Mouse (Mus musculus): ENCODE measurements around the gene Phxr2. TPM values are rescaled to one million over a fixed set of nuclear protein-coding genes. Genes with fewer than 3 reads are reported as not detected.

The Phxr2 gene
- polyA plus RNA-seq, 1 experiment from 2014 or later, result 0.23 TPM

- WGBS, result 77% methylated on average over 11 of the region's 11 CpGs
- Histone ChIP-seq H3K36me3 (peaks cover 62% of the 10 kb centered on the region), H3K4me3 (no peak overlapping the region), H3K9me3 (replicated peaks) (no peaks in the 10 kb centered on the region), H3K4me1 (peaks cover 20% of the 10 kb centered on the region), H3K27ac (replicated peaks) (no peak overlapping the region; the same call in 1 of the 2 replicates), H3K27me3 (ENCODE audit: low read depth, poor library complexity, severe bottlenecking) (no peaks in the 10 kb centered on the region)
- no peak for DNase-seq (ENCODE audit: low spot score)
Measured at GRCm38 (mm10) chr10:99127691-99128261, 1.7 kb upstream of the Phxr2 start.

GRCm38 (mm10) chr10:99126954-99127353 lies 829 bp upstream of the Phxr2 start:
- DNase-seq (ENCODE audit: low spot score), result no peak
- Histone ChIP-seq H3K4me1 (peaks cover 20% of the 10 kb centered on the region), H3K9me3 (replicated peaks) (no peaks in the 10 kb centered on the region), H3K27ac (replicated peaks) (no peak overlapping the region), H3K27me3 (ENCODE audit: low read depth, poor library complexity, severe bottlenecking) (no peaks in the 10 kb centered on the region), H3K36me3 (peaks cover 53% of the 10 kb centered on the region), H3K4me3 (no peak overlapping the region)
- 94% methylated on average over 14 of the region's 14 CpGs for WGBS

DNA sequence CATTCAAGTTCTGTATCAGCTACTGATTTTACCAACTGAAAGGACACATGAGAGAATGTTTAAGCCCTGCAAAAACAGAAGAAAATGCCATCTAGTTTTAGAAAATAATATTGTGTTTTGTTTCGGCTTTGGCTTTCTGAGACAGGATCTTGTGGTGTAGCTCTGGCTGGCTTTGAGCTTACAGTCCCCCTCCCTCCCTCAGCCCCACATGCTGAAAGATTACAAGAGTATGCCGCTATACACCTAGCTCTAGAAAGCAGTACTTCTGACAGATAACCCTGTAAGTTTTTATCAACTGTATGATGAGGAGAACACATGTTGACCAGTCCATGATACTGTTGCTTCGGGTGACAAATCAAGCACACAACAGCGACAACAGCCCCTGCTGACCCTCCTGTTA lies 6.7 kb downstream of the Phxr2 start:
- H3K4me3 ChIP-seq, result no peak overlapping the region
- DNase-seq (ENCODE audit: low spot score), result no peak
- H3K9me3 ChIP-seq (replicated peaks), result no peaks in the 10 kb centered on the region
- no peaks in the 10 kb centered on the region for H3K36me3 ChIP-seq
- no peak overlapping the region for H3K27ac ChIP-seq (replicated peaks)
- H3K4me1 ChIP-seq, result peaks cover 14% of the 10 kb centered on the region
- WGBS, result 92% methylated on average over 4 of the region's 4 CpGs
- no peaks in the 10 kb centered on the region for H3K27me3 ChIP-seq (ENCODE audit: low read depth, poor library complexity, severe bottlenecking)

- H3K4me3 ChIP-seq, result no peak overlapping the region
- no peak overlapping the region for H3K27ac ChIP-seq (replicated peaks)
- H3K9me3 ChIP-seq (replicated peaks), result no peaks in the 10 kb centered on the region
- no peaks in the 10 kb centered on the region for H3K27me3 ChIP-seq (ENCODE audit: low read depth, poor library complexity, severe bottlenecking)
- H3K36me3 ChIP-seq, result no peaks in the 10 kb centered on the region
- peaks cover 16% of the 10 kb centered on the region for H3K4me1 ChIP-seq
- DNase-seq (ENCODE audit: low spot score), result no peak
- WGBS, result 76% methylated on average over 6 of the region's 6 CpGs
Measured at GRCm38 (mm10) chr10:99118697-99119096, 7.4 kb downstream of the Phxr2 start.

GRCm38 (mm10) chr10:99117876-99118275 lies 8.2 kb downstream of the Phxr2 start:
- no peak for DNase-seq (ENCODE audit: low spot score)
- H3K4me1 ChIP-seq, result peaks cover 21% of the 10 kb centered on the region
- H3K27me3 ChIP-seq (ENCODE audit: low read depth, poor library complexity, severe bottlenecking), result no peaks in the 10 kb centered on the region
- no peaks in the 10 kb centered on the region for H3K36me3 ChIP-seq
- H3K9me3 ChIP-seq (replicated peaks), result no peaks in the 10 kb centered on the region
- no peak overlapping the region for H3K4me3 ChIP-seq
- no peak overlapping the region for H3K27ac ChIP-seq (replicated peaks)
- WGBS, result 90% methylated on average over 10 of the region's 10 CpGs

GRCm38 (mm10) chr10:99116650-99117615 lies 9.2 kb downstream of the Phxr2 start:
- Histone ChIP-seq H3K4me1 (peaks cover 21% of the 10 kb centered on the region), H3K4me3 (no peak overlapping the region), H3K27me3 (ENCODE audit: low read depth, poor library complexity, severe bottlenecking) (no peaks in the 10 kb centered on the region), H3K27ac (replicated peaks) (no peak overlapping the region), H3K9me3 (replicated peaks) (no peaks in the 10 kb centered on the region), H3K36me3 (no peaks in the 10 kb centered on the region)
- no peak for DNase-seq (ENCODE audit: low spot score)
- 91% methylated on average over 16 of the region's 16 CpGs for WGBS

DNA sequence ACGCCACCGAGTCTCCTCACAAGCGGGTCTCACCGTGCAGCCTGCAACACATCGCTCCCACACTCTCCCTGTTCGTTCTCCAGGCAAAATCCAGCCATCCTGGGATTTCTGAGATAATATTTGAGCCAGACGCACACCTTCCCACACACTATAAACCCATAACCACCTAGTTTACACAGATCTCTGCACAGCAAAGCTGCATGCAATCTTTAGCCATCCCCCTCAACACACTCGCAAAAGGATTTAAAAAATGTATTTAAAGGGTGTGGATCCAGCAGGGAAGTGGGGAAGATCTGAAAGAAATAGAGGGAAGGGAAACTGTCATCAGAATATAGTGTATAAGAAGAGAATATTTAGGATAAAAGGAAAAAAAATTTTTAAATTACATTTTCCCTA lies 9.9 kb downstream of the Phxr2 start:
- no peak for DNase-seq (ENCODE audit: low spot score)
- Histone ChIP-seq H3K27me3 (ENCODE audit: low read depth, poor library complexity, severe bottlenecking) (no peaks in the 10 kb centered on the region), H3K36me3 (peaks cover 2% of the 10 kb centered on the region), H3K4me3 (no peak overlapping the region), H3K4me1 (peaks cover 24% of the 10 kb centered on the region), H3K27ac (replicated peaks) (peak overlapping the region; percentile 19; the same call in 1 of the 2 replicates), H3K9me3 (replicated peaks) (no peaks in the 10 kb centered on the region)
- 80% methylated on average over 8 of the region's 8 CpGs for WGBS

DNA sequence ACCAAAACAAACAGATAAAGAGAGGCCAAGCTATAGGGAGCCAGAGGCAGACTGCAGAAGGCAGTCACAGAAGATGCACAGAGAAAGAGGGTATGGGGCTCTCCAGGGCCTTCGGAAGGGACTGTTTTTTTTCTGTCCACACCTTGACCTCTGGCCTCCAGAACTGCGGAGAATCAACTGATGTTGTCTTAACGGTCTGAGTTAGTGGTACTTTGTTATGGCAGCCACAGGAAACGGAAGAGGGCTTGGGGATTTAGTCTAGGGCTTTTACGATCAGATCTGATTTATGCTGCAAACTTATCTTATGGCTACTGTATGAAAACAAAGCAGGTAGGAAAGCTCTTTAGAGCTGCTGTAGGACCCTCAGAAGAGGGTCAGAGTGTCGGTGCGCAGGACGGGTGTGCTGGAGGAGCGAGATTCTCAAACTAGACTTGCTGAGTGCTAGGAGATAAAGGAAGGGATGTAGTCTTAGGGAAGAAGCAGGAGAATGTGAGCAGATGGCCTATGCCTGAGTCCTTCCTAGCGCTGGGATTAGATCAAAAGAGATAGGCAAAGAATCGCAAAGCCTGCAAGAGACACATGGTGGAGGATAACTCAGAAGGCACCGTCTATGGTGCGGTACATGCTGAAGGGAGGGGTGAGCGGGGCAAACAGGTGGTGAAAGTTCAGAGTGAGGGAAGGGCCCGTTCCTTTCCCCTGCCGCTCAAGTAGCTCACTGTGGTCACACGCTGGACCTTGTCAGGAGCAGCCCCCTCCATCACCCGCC lies 10.5 kb downstream of the Phxr2 start:
- peaks cover 26% of the 10 kb centered on the region for H3K4me1 ChIP-seq
- DNase-seq (ENCODE audit: low spot score), result no peak
- no peaks in the 10 kb centered on the region for H3K9me3 ChIP-seq (replicated peaks)
- peaks cover 8% of the 10 kb centered on the region for H3K36me3 ChIP-seq
- H3K27me3 ChIP-seq (ENCODE audit: low read depth, poor library complexity, severe bottlenecking), result no peaks in the 10 kb centered on the region
- no peak overlapping the region for H3K4me3 ChIP-seq
- peak overlapping the region; percentile 19; the same call in 1 of the 2 replicates for H3K27ac ChIP-seq (replicated peaks)
- 59% methylated on average over 18 of the region's 18 CpGs for WGBS

GRCm38 (mm10) chr10:99114295-99114694 lies 11.8 kb downstream of the Phxr2 start:
- Histone ChIP-seq H3K27me3 (ENCODE audit: low read depth, poor library complexity, severe bottlenecking) (no peaks in the 10 kb centered on the region), H3K4me1 (peaks cover 26% of the 10 kb centered on the region), H3K27ac (replicated peaks) (no peak overlapping the region), H3K36me3 (peaks cover 22% of the 10 kb centered on the region), H3K9me3 (replicated peaks) (0 out of 2 replicates have a peak, but pooled peaks cover 1% of the 10 kb centered on the region), H3K4me3 (no peak overlapping the region)
- WGBS, result 89% methylated on average over 8 of the region's 8 CpGs
- DNase-seq (ENCODE audit: low spot score), result no peak

DNA sequence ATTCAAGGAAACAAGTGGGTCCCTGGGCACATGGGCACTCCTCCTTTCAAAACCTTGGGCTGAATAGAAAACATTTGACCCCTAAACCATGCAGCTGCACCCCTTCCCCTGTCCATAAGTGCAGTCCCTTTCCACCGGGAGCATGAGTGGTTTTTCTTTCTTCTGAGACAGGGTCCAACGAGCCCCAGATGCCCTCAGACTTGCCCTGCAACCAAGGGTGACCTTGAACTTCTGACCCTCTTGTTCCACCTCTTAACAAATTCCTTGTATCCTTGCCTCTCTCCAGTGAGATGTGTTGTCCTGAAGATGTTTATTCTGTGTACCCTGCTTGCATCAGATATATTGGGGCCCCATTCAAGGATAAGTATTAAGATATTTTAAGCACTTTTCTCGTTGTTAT lies 12.6 kb downstream of the Phxr2 start:
- H3K4me3 ChIP-seq, result no peak overlapping the region

DNA sequence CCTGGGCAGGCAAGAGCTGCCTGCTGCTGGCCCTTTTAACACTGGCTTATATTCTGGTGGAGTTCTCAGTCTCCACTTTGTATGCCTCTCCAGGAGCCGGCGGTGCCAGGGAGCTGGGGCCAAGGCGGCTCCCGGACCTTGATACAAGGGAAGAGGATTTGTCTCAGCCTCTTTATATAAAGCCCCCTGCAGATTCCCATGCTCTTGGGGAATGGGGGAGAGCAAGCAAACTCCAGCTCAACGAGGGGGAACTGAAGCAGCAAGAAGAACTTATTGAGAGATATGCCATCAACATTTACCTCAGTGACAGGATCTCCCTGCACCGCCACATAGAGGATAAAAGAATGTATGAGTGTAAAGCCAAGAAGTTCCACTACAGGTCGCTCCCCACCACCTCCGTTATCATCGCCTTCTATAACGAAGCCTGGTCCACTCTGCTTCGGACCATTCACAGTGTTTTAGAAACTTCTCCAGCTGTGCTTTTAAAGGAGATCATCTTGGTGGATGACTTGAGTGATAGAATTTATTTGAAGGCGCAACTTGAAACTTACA lies 17.6 kb downstream of the Phxr2 start:
- Histone ChIP-seq H3K36me3 (peaks cover 35% of the 10 kb centered on the region), H3K4me1 (peaks cover 32% of the 10 kb centered on the region), H3K27me3 (ENCODE audit: low read depth, poor library complexity, severe bottlenecking) (no peaks in the 10 kb centered on the region), H3K4me3 (peak overlapping the region; percentile 96), H3K27ac (replicated peaks) (peak overlapping the region; percentile 96), H3K9me3 (replicated peaks) (0 out of 2 replicates have a peak, but pooled peaks cover 4% of the 10 kb centered on the region)
- DNase-seq (ENCODE audit: low spot score), result no peak
- WGBS, result 36% methylated on average over 12 of the region's 12 CpGs

More for the DNA sequence above, 12.6 kb downstream of the Phxr2 start:
- Histone ChIP-seq H3K9me3 (replicated peaks) (0 out of 2 replicates have a peak, but pooled peaks cover 4% of the 10 kb centered on the region), H3K36me3 (peaks cover 29% of the 10 kb centered on the region), H3K27me3 (ENCODE audit: low read depth, poor library complexity, severe bottlenecking) (no peaks in the 10 kb centered on the region), H3K4me1 (peaks cover 34% of the 10 kb centered on the region), H3K27ac (replicated peaks) (no peak overlapping the region)
- WGBS, result 63% methylated on average over 3 of the region's 3 CpGs
- no peak for DNase-seq (ENCODE audit: low spot score)

- 0 out of 2 replicates have a peak, but pooled peaks cover 4% of the 10 kb centered on the region for H3K9me3 ChIP-seq (replicated peaks)
- peaks cover 39% of the 10 kb centered on the region for H3K36me3 ChIP-seq
- under 1% methylated on average over 22 of the region's 22 CpGs for WGBS
- H3K4me3 ChIP-seq, result peak within 1 kb of the TSS; percentile 96
- no peaks in the 10 kb centered on the region for H3K27me3 ChIP-seq (ENCODE audit: low read depth, poor library complexity, severe bottlenecking)
- peaks cover 29% of the 10 kb centered on the region for H3K4me1 ChIP-seq
- peak within 1 kb of the TSS; percentile 96 for H3K27ac ChIP-seq (replicated peaks)
- peak; percentile 82 for DNase-seq (ENCODE audit: low spot score)
Measured at GRCm38 (mm10) chr10:99107964-99108363, 18.2 kb downstream of the Phxr2 start, which contains the start of gene Galnt4. Gene Galnt4 (plus strand): TSS chr10:99108159.
